Mouse (Mus musculus): ENCODE results near the gene Tmem125.

GRCm38 (mm10) chr4:118533605-118534004, 10.2 kb downstream of the Tmem125 start:
- TF ChIP-seq CTCF (conservative IDR thresholded peaks at IDR 0.05; ENCODE audit: low read length) = no peak
- no peak for TF ChIP-seq NANOG (IDR thresholded peaks at IDR 0.05; ENCODE audit: borderline replicate concordance, low read length)

All from E14TG2a.4 (cell line).